Mouse (Mus musculus): Measurements from ENCODE around the gene Nanos3.

Nanos3 gene

GRCm38 (mm10) chr8:84126742-84127141 is 58.3 kb downstream of the Nanos3 start:
- DNase-seq (ENCODE audit: low spot score): no peak

- peak; percentile 93 for DNase-seq (ENCODE audit: low spot score)
These were observed 59.4 kb downstream of the Nanos3 start, which contains the start of gene Podnl1 for GRCm38 (mm10) chr8:84125656-84126055. Gene Podnl1 (plus strand): TSS chr8:84125989.
